Mouse (Mus musculus) ES-Bruce4 (cell line): ENCODE data around the gene Ccl8.

Experiments
- CTCF ChIP-seq: IDR thresholded peaks from one replicate; pipeline ENCODE4 v1.8.1; 2011; ENCODE audit warnings: low read depth, low read length
- POLR2A ChIP-seq: IDR thresholded peaks from one replicate; pipeline ENCODE4 v1.8.1; 2011; ENCODE audit warnings: low read length; ENCODE audit not compliant: insufficient read depth

- TF ChIP-seq CTCF (no peak), POLR2A (no peak)
Measured at GRCm38 (mm10) chr11:82159126-82159525, 44.1 kb downstream of the Ccl8 start.
